Mouse (Mus musculus) monocyte, adult 5-6 weeks (primary cell): ENCODE measurements around the gene Cyp4a32. TPM values are rescaled to one million over a fixed set of nuclear protein-coding genes. Genes with fewer than 3 reads are reported as not detected.
"Not testable (repeated sequence)": the region's sequence is repeated elsewhere in the genome, so short reads cannot be mapped to it uniquely, and the experiment has no call there.

Experiments used
- ATAC-seq: fragments of 153-309, 156-312 bp; replicated peaks from 2 replicates; pipeline ENCODE4 v1.8.0; 2017; ENCODE audit warnings: mild to moderate bottlenecking; ENCODE audit not compliant: low TSS enrichment, insufficient number of reproducible peaks, severe bottlenecking, poor library complexity, low FRiP score
- total RNA-seq: library from RNA; stranded (forward); fragments of 200-1000, 200-491, 200-594 nt; gene quantifications from 3 replicates; pipeline ENCODE4 v1.2.3, GENCODE M21; 2017

The Cyp4a32 gene
- total RNA-seq, 1 experiment from 2014 or later = not detected

- no peak for ATAC-seq
Measured at GRCm38 (mm10) chr4:115650866-115651265, 50.1 kb downstream of the Cyp4a32 start.

- ATAC-seq = not testable (repeated sequence)
Measured at GRCm38 (mm10) chr4:115655841-115656534, 55.2 kb downstream of the Cyp4a32 start.

GRCm38 (mm10) chr4:115656535-115656922 is 55.8 kb downstream of the Cyp4a32 start:
- not testable (repeated sequence) for ATAC-seq

- no peak for ATAC-seq
Measured at GRCm38 (mm10) chr4:115657104-115657866, 56.5 kb downstream of the Cyp4a32 start.

GRCm38 (mm10) chr4:115657867-115658249 is 57.1 kb downstream of the Cyp4a32 start:
- no peak for ATAC-seq

- ATAC-seq = no peak
Measured at GRCm38 (mm10) chr4:115659190-115659589, 58.4 kb downstream of the Cyp4a32 start.

Other genes with a start within 250 kb of the Cyp4a32 start
- gene Cyp4a12b, start 189.3 kb upstream of the Cyp4a32 start, total RNA-seq = not detected in 3 replicates
- not detected in 3 replicates for gene Cyp4a30b, start 148.4 kb upstream of the Cyp4a32 start, total RNA-seq
- gene Cyp4a14, start 104.8 kb upstream of the Cyp4a32 start, total RNA-seq = not detected in 3 replicates
- gene Cyp4a10, start 82.7 kb upstream of the Cyp4a32 start, total RNA-seq = not detected in 3 replicates
- gene Cyp4a31, start 37.3 kb upstream of the Cyp4a32 start, total RNA-seq = not detected in 3 replicates
- gene Cyp4b1, start 46.8 kb downstream of the Cyp4a32 start, total RNA-seq = not detected in 3 replicates
- gene Efcab14, start 136.8 kb downstream of the Cyp4a32 start, total RNA-seq = 23.1 to 39.7 TPM (median 23.5 TPM) in 3 replicates
- gene Tex38, start 180.0 kb downstream of the Cyp4a32 start, total RNA-seq = not detected in 3 replicates
- gene Atpaf1, start 183.8 kb downstream of the Cyp4a32 start, total RNA-seq = 3.2 to 9.0 TPM (median 7.3 TPM) in 3 replicates
- gene Mob3c, start 227.1 kb downstream of the Cyp4a32 start, total RNA-seq = 17.7 to 25.1 TPM (median 19.5 TPM) in 3 replicates
- 80.9 to 129 TPM (median 98.0 TPM) in 3 replicates for gene Mknk1, start 238.2 kb downstream of the Cyp4a32 start, total RNA-seq